Mouse (Mus musculus): ENCODE measurements around the gene Sema4a.

Sema4a gene

DNA sequence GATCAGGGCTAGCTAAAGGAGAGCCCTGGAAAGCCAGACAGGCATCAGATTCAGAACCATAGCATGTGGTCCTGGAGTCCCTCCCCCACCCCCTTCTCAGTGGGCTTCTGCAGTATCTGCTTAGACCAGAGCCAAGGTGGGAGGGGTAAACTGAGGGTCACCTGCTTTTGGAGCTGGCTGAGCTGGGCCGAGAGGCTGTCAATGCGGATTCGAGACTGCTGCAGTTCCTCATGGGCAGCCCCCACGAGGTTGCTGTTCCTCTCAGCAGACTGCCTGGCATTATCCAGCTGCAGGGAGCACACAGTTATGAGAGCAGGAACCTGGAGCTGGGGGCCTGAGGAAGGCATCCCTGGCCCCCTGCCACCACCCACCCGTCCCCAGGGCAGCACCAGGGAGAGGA, 25.1 kb upstream of the Sema4a start:
- no peak for DNase-seq (ENCODE audit: low spot score)

DNA sequence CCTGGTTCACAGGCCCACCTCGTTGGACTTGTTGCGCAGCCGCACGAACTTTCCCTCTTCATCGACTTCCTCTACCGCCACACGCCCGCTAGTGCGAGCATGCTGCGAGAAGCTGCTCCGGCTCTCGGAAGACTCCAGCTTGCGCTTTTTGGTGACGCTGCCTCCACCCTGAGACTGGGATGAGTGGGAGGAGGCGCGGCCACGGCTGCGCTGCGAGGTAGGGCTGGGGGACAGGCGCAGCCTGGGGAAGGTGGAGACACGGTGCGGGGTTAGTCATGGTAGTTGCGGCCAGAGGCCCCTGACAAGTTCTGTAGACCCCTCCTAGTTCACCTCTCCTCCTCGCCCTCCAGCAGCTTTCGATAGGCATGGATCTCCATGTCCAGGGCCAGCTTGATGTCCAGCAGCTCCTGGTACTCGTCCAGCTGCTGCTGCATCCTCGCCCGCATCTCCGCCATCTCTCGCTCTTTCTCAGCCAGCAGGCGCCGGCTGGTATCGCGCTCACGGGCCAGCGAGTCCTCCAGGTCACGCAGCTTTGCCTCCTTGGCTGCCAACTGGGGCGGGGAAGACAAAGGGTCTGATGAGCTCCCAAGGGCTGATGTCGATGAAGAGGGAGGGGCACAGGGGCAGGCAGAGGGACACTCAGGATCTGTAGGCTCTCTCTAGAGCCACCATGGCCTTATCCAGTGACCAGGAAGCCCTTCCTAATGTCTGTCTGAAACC, 23.8 kb upstream of the Sema4a start:
- DNase-seq (ENCODE audit: low spot score): no peak

DNA sequence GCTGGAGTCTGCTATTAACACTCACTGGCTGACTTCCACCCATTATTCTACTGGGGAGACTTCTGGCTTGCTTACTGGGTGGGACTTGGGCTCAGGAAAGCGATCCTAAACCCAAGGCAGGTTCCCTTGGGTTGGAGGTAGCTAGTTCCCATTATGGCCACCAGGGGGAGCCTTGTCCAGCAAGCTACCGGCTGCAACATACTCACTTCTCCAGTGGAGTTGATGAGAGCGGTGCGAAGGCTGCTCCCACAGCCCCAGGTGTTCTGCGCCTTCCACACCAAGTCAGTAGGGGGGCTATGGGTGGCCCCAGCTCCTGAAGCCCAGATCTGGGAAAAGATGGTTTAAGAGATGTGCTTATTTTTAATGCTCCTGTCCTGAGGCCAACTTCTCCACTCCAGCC, 22.6 kb upstream of the Sema4a start:
- DNase-seq (ENCODE audit: low spot score): no peak

DNA sequence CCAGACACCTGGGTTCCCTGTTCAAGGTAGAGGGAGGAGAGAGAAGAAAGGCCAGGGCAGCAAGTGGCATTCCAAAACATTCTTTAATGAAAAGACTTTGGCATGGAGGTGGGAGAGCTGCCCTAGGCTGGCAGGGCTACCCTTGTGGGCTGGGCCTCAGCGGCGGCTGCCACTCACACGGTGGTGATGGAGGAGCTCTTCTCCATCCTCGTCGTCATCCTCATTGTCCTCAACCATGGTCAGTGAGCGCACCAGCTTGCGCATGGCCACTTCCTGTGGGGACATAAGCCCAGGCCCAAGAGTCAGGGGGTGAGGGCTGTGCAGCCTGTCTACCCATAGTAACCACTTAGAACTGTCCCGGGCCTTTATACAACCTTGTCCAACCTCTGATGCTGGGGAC, 22.2 kb upstream of the Sema4a start:
- DNase-seq (ENCODE audit: low spot score): no peak

DNA sequence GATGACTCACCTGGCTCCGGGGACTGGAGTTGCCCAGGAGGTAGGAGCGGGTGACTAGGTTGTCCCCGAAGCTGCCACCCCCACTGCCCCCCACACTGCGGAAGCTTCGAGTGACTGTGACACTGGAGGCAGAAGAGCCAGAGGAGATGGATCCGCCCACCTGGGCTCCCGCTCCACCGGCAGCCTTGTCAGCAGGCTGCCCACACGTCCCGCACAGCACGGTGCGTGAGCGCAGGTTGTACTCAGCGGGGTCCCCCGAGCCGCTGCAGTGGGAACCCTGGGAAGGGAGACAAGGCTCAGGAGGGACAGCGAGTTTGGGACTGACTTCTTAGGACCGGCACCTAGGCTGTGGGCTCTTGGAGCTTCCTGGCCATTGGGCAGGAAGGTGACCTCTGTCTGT, 21.4 kb upstream of the Sema4a start:
- DNase-seq (ENCODE audit: low spot score): no peak

DNA sequence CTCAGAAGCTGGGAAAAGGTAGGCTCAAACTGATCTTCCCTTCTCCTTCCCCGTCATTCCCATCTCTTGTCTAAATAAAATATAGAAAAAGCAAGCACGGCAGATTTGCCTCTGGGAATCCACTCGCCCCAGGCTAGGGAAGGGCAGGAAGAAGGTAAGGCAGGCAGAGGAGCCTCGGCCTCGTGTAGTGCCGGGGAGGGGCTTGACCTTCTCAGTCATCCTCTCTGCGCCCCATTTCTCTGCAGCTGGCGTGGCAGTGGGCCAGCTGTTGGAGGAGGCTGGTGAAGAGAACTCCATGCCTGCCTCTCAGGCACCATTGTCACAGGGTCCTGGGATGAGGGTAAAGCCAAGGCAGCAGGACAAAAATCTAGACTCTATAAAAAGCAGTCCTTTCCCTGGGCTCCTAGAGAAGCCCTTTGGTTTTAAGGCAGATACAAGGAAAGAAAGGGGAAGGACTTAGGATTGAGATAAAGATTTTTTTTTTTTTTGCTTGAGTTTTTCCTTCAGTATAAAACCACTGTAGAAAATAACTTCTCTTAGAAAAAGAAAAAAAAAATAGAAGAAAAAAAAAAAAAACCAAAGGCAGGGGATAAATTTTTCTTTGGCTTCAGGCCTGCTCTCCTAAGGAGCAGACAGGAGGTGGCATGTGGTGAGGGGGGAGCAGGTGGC, 20.5 kb upstream of the Sema4a start:
- DNase-seq (ENCODE audit: low spot score): no peak

DNA sequence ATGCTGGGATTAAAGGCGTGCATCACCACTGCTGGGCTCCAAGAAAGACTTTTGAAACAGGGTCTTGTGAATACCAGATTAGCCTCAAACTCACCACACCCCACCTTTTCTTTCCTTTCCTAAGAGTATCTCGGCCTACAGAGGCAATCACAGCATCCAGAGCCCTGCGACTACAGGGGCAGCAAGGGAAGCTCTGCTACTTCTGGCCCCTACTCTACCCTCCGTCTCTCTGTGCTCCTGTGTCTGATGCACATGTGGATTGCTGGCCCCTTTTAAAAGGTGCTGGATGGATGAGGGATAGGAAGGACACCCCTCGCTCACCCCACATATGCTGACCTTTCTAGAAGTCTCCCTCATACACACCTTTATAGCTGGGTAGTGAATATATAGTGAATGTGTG, 19.7 kb upstream of the Sema4a start:
- no peak for DNase-seq (ENCODE audit: low spot score)

DNA sequence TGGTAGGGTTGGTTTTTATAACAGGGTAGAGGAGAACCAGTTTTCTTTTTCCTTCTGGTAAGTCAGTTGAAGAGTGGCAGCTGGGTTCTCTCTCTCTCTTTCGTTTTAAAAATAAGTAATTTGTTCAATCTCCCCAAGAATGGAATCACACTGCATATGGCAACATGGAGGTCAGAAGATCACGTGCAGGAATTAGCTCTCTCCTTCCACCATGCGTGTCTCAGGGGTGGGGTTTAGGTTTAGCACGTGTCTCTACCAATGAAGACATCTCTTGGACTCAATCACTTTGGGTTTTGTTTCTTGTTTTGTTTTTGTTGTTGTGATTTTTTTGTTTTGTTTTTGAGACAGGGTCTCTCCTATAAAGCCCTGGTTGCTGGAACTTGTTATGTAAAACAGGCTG, 18.8 kb upstream of the Sema4a start:
- DNase-seq (ENCODE audit: low spot score): no peak

DNA sequence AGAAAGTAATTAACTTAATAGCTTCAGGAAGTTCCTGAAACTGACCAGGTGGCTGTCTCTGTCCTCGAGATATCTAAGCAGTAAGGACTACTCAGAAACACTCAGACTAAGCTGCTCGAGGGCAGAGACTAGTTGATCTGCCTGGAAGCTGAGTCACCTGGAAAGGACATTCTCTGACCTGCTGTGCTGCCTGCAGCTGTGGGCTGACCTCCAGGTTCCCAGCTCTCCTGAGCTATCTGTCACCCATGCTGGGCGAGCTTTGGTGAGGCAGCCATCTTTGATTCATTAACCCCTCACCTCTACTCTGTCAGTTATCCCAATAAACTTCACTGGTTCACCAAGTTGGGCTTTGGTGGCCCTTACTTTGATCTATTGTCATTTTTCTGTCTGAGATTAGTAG, 18.2 kb upstream of the Sema4a start:
- DNase-seq (ENCODE audit: low spot score): no peak

DNA sequence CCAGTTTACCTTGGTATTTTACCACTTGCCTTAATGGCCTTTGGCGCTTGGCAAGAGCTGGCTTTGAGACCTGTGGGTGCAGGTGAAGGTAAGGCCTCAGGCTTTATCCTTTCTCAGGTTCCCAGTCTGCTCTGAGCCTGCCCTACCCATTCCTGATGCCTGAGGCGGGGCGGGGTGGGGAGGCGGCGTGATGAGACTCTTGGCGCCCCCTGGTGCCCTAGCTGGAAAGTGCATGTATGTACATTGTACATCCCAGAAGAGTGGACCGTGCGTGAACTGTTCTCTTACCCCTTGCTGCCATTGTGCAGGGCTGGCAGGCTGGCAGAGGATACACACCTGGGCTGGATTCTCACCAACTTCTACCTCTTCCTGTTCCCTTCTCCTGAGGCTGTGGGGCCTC, 16.8 kb upstream of the Sema4a start:
- DNase-seq (ENCODE audit: low spot score): peak; percentile 75

DNA sequence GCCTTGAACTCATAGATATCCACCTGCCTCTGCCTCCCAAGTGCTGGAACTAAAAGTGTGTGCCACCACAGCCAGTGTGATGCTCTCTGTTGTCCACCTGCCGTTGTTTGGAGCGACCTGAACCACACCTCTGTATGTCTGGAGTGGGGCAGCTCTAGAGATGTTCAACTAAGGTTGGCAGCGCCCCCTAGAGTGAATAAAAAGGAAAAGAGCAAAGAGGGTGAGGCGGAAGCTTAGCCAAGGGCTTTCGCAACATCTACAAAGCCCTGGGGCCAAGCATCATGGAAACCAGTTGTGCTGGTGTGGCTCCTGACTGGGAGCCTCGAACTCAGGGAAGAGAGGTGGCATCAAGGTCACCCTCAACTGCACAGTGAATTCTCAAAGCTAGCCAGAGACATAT, 15.4 kb upstream of the Sema4a start:
- no peak for DNase-seq (ENCODE audit: low spot score)

DNA sequence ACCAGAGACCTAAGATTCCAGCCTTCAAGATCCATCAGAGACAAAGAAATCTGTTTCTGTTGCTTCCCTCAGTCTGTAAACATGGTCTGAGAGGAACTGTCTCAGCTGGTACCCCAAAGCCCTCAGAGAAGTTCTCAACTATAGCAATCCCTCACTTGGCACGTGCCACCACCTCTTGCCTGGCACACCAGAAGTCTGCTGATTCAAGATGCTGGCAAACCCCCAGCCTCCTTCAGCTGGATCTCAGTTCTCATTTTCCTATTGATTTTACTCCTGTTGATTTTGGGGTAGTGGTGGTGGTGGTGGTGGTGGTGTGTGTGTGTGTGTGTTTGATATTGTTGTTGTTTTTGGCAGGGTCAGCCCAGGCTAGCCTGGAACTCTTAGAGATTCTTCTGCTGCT, 12.6 kb upstream of the Sema4a start:
- DNase-seq (ENCODE audit: low spot score): no peak

DNA sequence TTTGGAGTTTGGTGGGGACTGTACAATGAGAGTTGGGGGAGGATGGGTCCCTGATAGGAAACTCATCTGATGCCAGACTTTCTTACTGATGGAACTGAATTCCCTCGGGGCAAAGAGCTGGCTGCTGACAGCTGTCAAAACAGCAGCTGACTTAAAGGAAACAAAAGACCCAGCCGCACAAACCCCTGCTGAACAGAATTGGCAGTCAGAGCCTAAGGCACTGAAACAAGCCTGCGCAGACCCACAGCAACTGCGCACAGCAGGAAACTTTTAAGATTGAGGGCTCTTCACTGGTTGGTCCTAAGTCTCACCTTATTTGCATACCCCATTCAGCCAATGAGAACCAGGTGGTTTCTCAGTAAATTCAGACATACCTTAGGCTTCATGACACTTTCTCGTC, 12.0 kb upstream of the Sema4a start:
- no peak for DNase-seq (ENCODE audit: low spot score)

DNA sequence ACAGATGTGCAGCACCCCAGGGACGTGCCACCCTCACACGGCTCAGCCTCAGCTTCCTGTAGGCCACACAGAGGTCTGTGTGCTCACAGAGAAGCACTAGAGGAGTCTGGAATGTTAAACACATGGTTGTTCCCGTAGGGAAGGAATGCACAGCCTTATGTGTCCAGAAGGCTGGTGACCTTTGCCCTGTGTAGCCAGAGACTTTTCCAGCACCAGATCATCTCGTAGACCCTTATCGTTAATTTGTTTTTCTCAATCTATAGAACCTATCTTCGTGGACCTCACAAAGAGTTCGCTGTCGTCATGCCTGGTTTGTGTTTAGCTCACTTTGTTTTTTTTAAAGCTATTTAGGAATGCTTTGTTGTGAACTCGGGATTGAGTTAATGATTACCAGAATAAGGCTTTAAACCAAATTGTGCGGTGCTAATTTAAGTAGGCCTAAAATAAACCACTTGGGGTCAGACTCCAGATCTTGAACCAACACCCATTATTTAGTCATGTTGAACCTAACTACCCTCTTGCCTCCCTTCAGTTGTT, 10.0 kb upstream of the Sema4a start:
- DNase-seq (ENCODE audit: low spot score): peak; percentile 84

DNA sequence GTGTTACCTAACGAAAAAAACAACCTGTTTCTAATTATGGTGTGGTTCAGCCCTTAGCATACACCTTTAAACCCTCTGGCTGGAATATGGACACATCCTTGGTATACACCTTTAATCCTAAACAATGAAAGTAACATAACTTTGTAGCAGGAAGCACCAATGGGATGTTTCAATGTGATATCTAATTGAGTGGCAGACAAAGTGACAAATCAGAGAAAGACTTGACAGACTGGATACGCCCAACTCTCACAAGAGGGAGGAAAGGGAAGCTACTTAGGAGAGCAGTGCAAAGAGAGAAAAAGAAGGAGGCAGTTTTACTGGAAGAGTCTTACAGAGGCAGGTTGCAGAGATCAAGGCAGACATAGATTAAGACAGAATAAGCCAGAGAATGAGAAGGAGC, 8.5 kb upstream of the Sema4a start:
- DNase-seq (ENCODE audit: low spot score): no peak

DNA sequence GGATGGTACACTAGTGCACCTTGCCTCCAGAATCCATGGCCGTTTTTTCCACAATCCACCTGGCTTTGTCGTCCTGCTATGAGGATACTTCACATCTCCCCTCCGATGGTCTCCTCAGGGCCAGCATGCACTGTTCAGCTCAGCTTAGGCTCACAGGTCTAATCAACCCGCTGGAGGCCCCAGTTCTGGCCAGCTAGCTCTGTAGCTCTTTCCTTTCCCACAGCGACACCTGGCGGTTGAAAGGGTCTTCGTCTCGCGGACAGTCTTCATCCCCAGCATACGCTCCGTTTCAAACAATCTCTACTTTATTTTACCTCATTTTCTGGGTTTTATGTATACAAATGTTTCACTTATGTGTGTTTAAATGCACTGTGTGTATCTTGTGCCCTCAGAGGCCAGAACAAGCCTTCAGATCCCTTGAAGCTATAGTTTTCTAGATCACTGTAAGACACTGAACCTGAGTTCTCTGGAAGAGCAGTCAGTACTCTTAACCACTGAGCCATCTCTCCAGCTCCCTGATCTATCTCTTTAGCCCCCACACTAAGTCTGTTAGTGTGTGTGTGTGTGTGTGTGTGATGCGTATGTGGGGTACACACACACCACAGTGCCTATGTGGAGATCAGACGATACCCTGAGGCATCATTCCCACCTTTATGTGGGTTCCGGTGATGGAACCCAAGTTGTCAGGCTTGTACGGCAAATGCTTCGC, 6.3 kb upstream of the Sema4a start:
- DNase-seq (ENCODE audit: low spot score): peak; percentile 73

DNA sequence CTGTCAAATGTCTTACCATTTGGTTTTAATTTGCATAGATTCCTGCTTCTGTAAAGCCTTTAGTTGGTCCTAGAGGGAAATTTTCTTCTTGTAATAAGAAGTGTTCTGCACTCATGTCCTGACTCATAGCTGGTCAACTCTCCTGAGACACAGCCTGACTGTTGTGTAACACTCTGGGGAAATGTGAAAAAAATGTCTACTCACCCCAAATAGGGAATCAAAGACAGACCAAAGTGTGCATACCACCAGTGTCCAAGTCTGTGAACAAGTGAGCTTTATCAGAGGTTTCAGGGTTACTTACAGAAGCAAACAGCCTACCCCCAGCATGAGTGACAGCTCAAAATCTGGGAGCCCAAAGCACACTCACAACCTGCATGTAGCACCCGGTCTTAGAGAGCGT, 4.1 kb upstream of the Sema4a start:
- DNase-seq (ENCODE audit: low spot score): no peak

DNA sequence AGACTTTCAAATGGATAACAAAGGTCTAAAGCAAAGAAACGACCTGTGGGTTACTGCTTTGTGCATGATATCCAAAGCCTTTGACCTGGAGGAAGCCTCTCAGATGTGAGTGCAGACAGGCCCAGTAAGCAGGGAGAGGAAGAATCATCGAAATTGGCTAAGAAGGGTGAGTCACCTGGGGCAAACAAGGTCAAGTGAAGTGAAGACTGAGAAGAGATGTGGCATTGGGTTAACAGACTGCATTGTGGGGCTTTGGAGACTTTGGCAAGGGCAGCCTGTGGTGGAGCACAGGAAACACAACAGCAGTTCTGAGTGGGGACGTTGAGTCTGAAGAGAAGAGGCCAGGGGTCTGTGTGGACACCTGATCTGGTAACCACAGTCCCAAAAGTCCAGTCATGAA, 3.4 kb upstream of the Sema4a start:
- DNase-seq (ENCODE audit: low spot score): no peak

DNA sequence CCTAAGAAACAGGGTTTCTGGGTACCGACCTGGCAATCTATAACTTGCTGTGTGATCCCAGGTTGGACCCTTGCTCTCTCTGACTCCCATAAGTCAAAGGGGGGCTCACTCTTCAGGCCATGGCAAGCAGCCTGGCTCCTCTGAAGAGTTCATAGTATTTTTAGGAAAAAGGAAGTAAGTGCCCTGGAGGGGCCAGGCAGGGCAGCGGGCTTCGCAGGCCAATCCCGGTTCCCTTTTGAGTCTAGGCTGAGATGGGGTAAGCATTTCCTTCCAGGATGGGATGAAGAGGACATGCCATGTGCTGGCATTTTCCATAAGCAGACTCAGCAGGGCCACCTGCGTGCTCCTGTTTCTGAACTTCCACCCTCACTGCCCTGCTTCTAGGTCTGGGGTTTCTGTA, 953 bp downstream of the Sema4a start:
- DNase-seq (ENCODE audit: low spot score): no peak

DNA sequence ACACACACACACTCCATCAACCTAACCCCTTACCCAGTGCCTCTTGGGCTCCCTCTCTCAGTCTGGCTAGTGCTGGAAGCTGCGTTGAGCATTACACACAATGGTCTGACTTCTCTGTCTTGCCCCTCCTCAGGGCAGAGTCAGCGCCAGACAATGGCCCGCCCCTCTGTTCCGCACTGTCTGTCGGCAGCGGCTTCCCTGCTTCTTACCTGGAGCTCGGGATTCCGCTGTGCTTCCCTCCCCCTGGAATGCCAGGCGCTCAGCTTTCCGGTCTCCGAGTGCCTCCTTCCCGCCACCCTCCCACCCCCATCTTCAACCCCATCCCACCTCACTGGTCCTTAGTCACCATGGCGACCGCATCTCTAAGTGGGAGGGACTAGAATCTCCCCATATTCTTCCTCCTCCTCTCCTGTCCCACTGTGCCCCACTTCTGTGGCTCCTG, 2.2 kb downstream of the Sema4a start:
- DNase-seq (ENCODE audit: low spot score): no peak

DNA sequence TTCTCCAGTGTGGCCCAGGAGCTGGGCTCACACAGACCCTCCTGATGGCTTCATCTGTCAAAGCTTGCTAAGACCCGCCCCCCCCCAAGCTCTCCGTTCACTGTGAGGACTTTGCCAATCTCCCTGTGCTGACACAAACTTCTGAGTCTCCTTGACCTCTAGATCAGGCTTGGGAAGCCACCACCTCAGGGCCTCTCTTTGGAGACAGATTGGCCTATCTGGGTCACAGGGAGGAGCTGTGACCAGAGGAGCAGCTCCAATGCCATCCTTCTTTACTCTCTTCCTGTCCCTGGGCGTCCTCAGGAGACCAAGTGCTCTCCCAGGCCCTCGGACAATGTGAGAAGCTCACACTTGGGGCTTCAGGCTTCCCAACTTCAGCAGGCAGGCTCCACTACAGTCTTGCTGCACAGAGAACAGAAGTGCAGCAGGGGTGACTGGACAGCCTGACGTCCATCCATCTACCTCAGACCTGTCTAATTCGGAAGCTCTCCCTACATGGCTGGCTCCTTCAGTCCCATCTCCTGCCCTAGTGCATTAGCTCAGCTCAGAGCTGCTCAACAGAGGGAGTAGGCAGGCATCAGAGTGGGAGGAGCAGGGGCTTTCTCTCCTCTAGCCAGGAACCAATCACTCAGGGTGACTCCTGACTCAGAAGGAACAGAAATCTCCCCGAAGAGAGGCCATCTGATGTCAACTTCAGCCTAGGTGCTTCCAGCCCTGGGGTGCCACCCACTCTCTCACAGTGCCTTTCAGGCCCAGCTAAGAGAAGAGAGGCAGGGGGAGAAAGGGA, 4.0 kb downstream of the Sema4a start:
- no peak for DNase-seq (ENCODE audit: low spot score)

DNA sequence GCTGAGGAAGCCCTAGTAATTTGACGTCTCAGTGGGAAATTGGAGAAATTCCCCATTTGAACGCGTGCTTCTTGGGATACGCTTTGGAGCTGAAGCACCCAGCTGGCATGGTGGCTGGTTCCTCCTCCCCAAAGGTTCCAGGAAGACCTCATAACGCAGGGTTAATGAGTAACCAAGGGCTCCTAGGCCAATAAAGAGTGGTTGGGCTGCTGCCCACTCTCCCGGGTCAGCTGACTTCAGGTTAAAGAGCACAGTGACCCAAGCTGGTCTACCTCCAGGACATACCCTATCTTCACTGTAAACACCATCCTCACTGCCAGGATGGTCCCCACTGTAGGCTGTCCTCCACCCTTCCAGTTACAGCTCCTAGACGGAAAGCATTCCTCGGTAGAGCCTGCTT, 4.7 kb downstream of the Sema4a start:
- peak; percentile 87 for DNase-seq (ENCODE audit: low spot score)

Data from yolk sac, embryonic 10.5 days (tissue).